ENCODE assay signal across 20 mouse cellular contexts in genomic region chr1:60803825-60804696, GRCm38 (mm10).
DNase-seq lines count a peak whose midpoint lies in the region; ATAC-seq and TF ChIP-seq lines count a peak whose summit lies in the region.
"Had no signal": no experiment of that assay in that cellular context is flagged by ENCODE, and none has a peak within 500 bp of the region (broad histone marks: within the 10 kb centered on the region; RNA-seq: fewer than 3 reads in every experiment).

No protein-coding gene starts in this region.

- 74% methylated on average over 6 of the region's 6 CpGs for WGBS in limb, embryonic 14.5 days
- WGBS in limb, embryonic 10.5 days = 92% methylated on average over 6 of the region's 6 CpGs

- H3K9me3 ChIP-seq in limb, embryonic 14.5 days (ENCODE audit: control insufficient read depth, low read length) = no peaks in the 10 kb centered on the region
- no peaks in the 10 kb centered on the region for H3K9me3 ChIP-seq in limb, embryonic 10.5 days (replicated peaks)
- H3K9me3 ChIP-seq: embryonic facial prominence, embryonic 15.5 days; neural tube, embryonic 15.5 days had no signal

- H3K27ac ChIP-seq in limb, embryonic 14.5 days (replicated peaks; ENCODE audit: low read depth, low read length) = no peak overlapping the region
- H3K27ac ChIP-seq in limb, embryonic 10.5 days = no peak overlapping the region
- H3K27ac ChIP-seq: embryonic facial prominence, embryonic 15.5 days; heart, adult 2 months; neural tube, embryonic 15.5 days had no signal

- no peak for TF ChIP-seq POLR2A in limb, embryonic 14.5 days (IDR thresholded peaks at IDR 0.05; ENCODE audit: borderline replicate concordance, extremely low read depth, insufficient read depth, insufficient read length)

- H3K4me1 ChIP-seq in limb, embryonic 14.5 days (ENCODE audit: control insufficient read depth, insufficient read depth, low read length) = no peaks in the 10 kb centered on the region
- H3K4me1 ChIP-seq in limb, embryonic 10.5 days = no peaks in the 10 kb centered on the region
- H3K4me1 ChIP-seq: embryonic facial prominence, embryonic 15.5 days; neural tube, embryonic 15.5 days had no signal

- no peak overlapping the region for H3K4me3 ChIP-seq in limb, embryonic 14.5 days (replicated peaks; ENCODE audit: low read length)
- no peak overlapping the region for H3K4me3 ChIP-seq in limb, embryonic 10.5 days
- H3K4me3 ChIP-seq: embryonic facial prominence, embryonic 15.5 days; heart, adult 2 months; myocyte; neural tube, embryonic 15.5 days had no signal

- no peak overlapping the region for H3K9ac ChIP-seq in limb, embryonic 14.5 days (ENCODE audit: low read depth, low read length, severe bottlenecking)
- H3K9ac ChIP-seq: embryonic facial prominence, embryonic 15.5 days; neural tube, embryonic 15.5 days had no signal

- no peak for ATAC-seq in limb, embryonic 14.5 days (ENCODE audit: low FRiP score, low read depth)
- peak; percentile 56; the same call in 1 of the 2 replicates for ATAC-seq in common myeloid progenitor, adult 5-6 weeks (replicated peaks; ENCODE audit: low read depth, poor library complexity, severe bottlenecking)
- ATAC-seq in monocyte, adult 5-6 weeks (replicated peaks; ENCODE audit: insufficient number of reproducible peaks, low FRiP score, low TSS enrichment, poor library complexity, severe bottlenecking) = peak; percentile 50

- no peaks in the 10 kb centered on the region for H3K36me3 ChIP-seq in limb, embryonic 14.5 days (ENCODE audit: control insufficient read depth, insufficient read depth, low read length)
- no peaks in the 10 kb centered on the region for H3K36me3 ChIP-seq in limb, embryonic 10.5 days
- H3K36me3 ChIP-seq: embryonic facial prominence, embryonic 15.5 days; neural tube, embryonic 15.5 days had no signal

- no peaks in the 10 kb centered on the region for H3K27me3 ChIP-seq in limb, embryonic 14.5 days (ENCODE audit: control insufficient read depth, insufficient read depth, low read length)
- no peaks in the 10 kb centered on the region for H3K27me3 ChIP-seq in limb, embryonic 10.5 days (ENCODE audit: low read depth, poor library complexity, severe bottlenecking)
- H3K27me3 ChIP-seq: embryonic facial prominence, embryonic 15.5 days; neural tube, embryonic 15.5 days had no signal

- peak; percentile 43 for DNase-seq in limb, embryonic 14.5 days (ENCODE audit: low spot score)
- no peak for DNase-seq in limb, embryonic 10.5 days (ENCODE audit: low spot score)
- DNase-seq in adipocyte (ENCODE audit: low spot score) = peak; percentile 78
- DNase-seq in layer of hippocampus, adult 9-11 months = no peak
- DNase-seq in embryo, embryonic 10.5 days (ENCODE audit: low spot score) = no peak
- DNase-seq: adrenal gland, adult 2 months; cerebellum, adult 18-20 months; cerebellum, postnatal 36 days; heart, adult 2 months; kidney, adult 9 months; kidney, postnatal 36 days; lung, postnatal 10 days; right cerebral cortex, adult 18-20 months had no signal

- no peak overlapping the region for H3K4me2 ChIP-seq in limb, embryonic 14.5 days (replicated peaks; ENCODE audit: low read depth, low read length, severe bottlenecking)
- H3K4me2 ChIP-seq: embryonic facial prominence, embryonic 15.5 days; liver, embryonic 11.5 days; midbrain, embryonic 11.5 days; neural tube, embryonic 15.5 days had no signal

Comparison
In these comparisons a context has a peak if more than half of its experiments do, and no peak if none do; other contexts are left out.
1. DNase-seq: peak in limb, embryonic 14.5 days (single experiment) and adipocyte (single experiment); none in limb, embryonic 10.5 days (single experiment), layer of hippocampus, adult 9-11 months (single experiment) and embryo, embryonic 10.5 days (single experiment).